1 mouse cellular context compared by ENCODE assay signal in the genomic region with DNA sequence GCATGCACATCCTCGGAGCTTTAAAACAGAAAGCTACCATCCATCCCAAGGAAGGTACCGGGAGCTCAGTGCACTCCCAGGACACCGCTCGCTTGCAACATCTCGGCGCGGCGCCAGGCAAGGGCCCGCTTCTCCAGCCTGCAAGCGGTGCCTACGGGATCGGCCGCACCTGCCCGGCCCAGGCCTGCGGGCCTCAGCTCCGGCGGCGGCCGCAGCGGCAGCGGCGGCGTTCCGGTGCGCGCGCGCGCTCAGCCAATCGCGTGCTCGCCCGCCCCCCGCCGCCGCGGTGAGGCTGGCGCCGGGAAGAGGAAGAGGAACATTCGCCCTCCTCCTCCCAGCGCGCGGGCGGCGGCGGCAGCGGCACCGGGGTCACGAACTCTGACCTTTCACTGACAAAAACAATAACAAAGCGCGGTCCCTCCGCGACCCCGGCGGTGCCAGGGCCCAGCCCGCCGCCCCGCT.
TF ChIP-seq lines count a peak whose summit lies in the region.

A gene (plus strand): TSS at position 261 of the 462 bp plus-strand sequence.

TF ChIP-seq in CH12.LX, 34 proteins besides CTCF, POLR2A, EP300 and RAD21 (continued from another document):
- no peak for TF ChIP-seq RCOR1 (conservative IDR thresholded peaks at IDR 0.05; ENCODE audit: low read depth, low read length)
- no peak for TF ChIP-seq ZKSCAN1 (IDR thresholded peaks at IDR 0.05; ENCODE audit: borderline replicate concordance, low read depth, low read length)
- TF ChIP-seq NRF1 (IDR thresholded peaks at IDR 0.05; ENCODE audit: low read depth, low read length): peak; percentile 60
- TF ChIP-seq MAX (IDR thresholded peaks at IDR 0.05; ENCODE audit: low read length): 0 out of 2 replicates have a peak, but pooled peaks have one; percentile 28
- no peak for TF ChIP-seq PAX5 (IDR thresholded peaks at IDR 0.05; ENCODE audit: low read length)
- TF ChIP-seq MXI1 (IDR thresholded peaks at IDR 0.05; ENCODE audit: low read depth, low read length): no peak; the same call in 1 of the 2 replicates
- peak; percentile 48; the same call in 1 of the 2 replicates for TF ChIP-seq MEF2A (IDR thresholded peaks at IDR 0.05; ENCODE audit: borderline replicate concordance, low read depth, low read length)
- TF ChIP-seq POLR2AphosphoS2 (IDR thresholded peaks at IDR 0.05; ENCODE audit: low read depth, low read length): no peak
- no peak for TF ChIP-seq TBP (conservative IDR thresholded peaks at IDR 0.05; ENCODE audit: low read depth, low read length)
- TF ChIP-seq USF1 (IDR thresholded peaks at IDR 0.05; ENCODE audit: low read depth, low read length): no peak
- TF ChIP-seq MAFK (IDR thresholded peaks at IDR 0.05; ENCODE audit: insufficient replicate concordance, low read length): no peak
- TF ChIP-seq CHD2 (IDR thresholded peaks at IDR 0.05; ENCODE audit: low read length): peak; percentile 76
- peak; percentile 26; the same call in 1 of the 2 replicates for TF ChIP-seq ZMIZ1 (IDR thresholded peaks at IDR 0.05; ENCODE audit: low read depth, low read length)
- no peak for TF ChIP-seq CHD1 (IDR thresholded peaks at IDR 0.05; ENCODE audit: low read depth, low read length)
- peak; percentile 65 for TF ChIP-seq TCF12 (IDR thresholded peaks at IDR 0.05; ENCODE audit: low read depth, low read length)
- TF ChIP-seq E2F4 (IDR thresholded peaks at IDR 0.05; ENCODE audit: insufficient replicate concordance, low read depth, low read length): no peak
- TF ChIP-seq UBTF (IDR thresholded peaks at IDR 0.05; ENCODE audit: low read depth, low read length): no peak
- TF ChIP-seq IRF4 (IDR thresholded peaks at IDR 0.05; ENCODE audit: low read depth, low read length): peak; percentile 29; the same call in 1 of the 2 replicates
- no peak for TF ChIP-seq MAZ (IDR thresholded peaks at IDR 0.05; ENCODE audit: low read depth, low read length)
